Mouse (Mus musculus): ENCODE measurements around the gene Ncf2. TPM values are rescaled to one million over a fixed set of nuclear protein-coding genes. Genes with fewer than 3 reads are reported as not detected.
A peak's percentile ranks its signal among the peaks of the same experiment; 100 is the strongest.
"Not testable (repeated sequence)": the region's sequence is repeated elsewhere in the genome, so short reads cannot be mapped to it uniquely, and the experiment has no call there.

Gene Ncf2
- total RNA-seq (2022) = 10 to 100 TPM in 2 of 4 experiments, 1 to 10 TPM in 2; 2.0 to 20.9 (median 11.6) TPM

DNA sequence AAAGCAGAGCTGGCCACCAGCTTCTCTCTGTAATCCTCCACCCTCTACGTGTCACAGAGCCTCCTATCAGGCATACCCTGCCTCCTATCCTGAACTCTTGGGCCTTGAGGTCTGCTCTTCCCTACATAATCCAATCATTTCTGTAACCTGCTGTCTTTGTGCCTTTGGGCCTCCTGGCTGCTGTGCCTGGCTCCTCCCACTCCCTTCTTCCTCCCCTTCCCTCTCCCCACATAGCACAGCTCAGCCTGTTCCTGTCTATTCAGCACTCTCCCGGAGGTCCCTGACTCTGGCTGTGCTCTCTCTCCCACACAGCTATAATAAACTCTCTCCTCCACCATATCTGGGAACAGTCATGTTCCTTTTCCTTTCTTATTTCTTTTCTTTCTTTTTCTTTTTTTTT, at the start of gene Ncf2:
TSS of gene Ncf2 (plus strand) at position 298 of the 400 bp plus-strand sequence.
- no peak for DNase-seq (ENCODE audit: low spot score in 2 of 2)

DNA sequence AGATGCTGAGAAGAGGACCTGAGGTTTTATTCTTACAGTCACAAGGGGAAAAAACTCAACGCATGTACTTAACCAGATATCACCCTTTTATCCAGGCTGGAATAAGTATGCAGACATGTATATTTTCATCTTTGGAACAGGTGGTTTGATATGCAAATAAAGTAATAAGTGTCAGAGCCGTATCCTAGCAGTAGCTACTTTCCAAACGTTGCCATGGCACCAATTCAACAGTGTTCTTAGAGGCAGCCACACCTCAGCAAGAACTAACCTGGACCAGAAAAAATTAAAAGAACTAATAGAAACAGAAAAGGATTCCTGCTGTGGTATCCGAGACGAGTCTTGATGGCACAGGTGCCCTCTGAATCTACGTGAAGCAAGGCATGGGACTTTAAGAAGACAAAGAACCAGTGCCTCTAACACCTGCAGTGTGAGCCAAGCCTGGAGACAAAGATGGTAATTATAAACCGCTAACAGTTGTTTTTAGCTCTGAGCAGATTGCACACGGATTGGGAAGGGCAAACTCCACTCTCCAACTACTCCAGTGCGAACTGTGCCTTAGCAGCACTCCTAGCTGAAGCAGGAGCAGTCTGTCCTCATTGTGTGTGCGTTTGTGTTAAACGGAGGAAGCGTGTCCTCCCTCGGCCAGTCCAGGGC, 49.6 kb upstream of the Ncf2 start, which contains the start of gene Apobec4:
TSS of gene Apobec4 (plus strand) at position 240 of the 654 bp plus-strand sequence.
- DNase-seq (ENCODE audit: low spot score in 2 of 2) = peak; percentile 52 to 61

DNA sequence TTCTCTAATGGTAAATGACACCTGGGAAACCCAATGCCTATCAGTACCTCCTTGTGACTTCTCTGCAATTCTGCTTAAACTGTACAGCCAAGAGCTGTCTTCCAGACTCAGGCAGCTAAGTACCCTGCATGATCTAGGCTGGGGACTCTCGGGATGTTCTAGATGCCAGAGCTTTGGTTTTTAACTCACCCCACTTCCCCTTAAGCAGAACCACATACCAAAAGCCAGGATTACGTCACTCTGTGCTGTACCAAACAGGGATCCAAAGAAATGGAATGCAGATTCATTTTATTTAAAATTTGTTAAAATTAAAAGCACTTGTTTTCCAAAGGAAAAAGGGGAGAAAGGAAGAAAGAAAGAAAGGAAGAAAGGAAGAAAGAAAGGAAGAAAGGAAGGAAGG, 38.2 kb upstream of the Ncf2 start:
- no peak for DNase-seq (ENCODE audit: low spot score in 2 of 2)

DNA sequence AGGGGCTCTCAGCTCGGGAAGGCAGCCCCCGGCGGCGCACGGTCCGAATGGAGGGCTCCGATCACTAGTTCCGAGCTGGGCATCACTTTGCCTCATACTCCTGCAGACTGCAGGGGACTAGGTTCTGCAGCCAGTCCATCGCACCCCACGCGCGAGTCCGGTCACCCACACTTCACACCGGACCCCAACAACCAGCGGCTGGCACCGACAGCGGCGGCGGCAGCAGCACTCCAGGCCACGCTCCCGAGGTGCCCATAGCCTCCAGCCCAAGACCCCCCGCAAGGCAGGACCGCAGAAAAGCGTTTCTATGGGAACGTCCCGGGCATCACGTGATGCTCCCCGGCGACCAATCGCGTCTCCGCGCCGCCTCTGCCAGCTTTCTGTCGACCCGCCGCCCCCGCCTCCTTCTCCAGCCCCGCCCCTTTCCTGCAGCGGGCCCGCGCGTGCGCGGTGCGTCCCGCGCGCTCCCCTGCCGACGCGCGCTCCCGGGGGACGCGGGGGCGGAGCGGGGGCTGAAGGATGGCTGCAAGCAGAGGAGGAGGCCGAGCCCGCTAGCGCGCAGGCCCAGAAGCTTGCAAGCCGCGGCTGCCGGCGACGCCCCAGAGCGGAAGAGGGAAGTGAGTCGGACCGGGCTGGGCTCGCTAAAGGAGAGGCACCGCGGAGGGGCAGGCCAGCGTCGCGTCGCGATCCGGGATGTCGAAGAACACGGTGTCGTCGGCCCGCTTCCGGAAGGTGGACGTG, 33.8 kb upstream of the Ncf2 start, which contains the start of the genes Rgl1 and Arpc5:
TSS of gene Rgl1 (minus strand) at position 320 of the 741 bp plus-strand sequence.
TSS of gene Arpc5 (plus strand) at position 511 of the 741 bp plus-strand sequence.
- DNase-seq (ENCODE audit: low spot score in 2 of 2) = peak; percentile 94 to 95

DNA sequence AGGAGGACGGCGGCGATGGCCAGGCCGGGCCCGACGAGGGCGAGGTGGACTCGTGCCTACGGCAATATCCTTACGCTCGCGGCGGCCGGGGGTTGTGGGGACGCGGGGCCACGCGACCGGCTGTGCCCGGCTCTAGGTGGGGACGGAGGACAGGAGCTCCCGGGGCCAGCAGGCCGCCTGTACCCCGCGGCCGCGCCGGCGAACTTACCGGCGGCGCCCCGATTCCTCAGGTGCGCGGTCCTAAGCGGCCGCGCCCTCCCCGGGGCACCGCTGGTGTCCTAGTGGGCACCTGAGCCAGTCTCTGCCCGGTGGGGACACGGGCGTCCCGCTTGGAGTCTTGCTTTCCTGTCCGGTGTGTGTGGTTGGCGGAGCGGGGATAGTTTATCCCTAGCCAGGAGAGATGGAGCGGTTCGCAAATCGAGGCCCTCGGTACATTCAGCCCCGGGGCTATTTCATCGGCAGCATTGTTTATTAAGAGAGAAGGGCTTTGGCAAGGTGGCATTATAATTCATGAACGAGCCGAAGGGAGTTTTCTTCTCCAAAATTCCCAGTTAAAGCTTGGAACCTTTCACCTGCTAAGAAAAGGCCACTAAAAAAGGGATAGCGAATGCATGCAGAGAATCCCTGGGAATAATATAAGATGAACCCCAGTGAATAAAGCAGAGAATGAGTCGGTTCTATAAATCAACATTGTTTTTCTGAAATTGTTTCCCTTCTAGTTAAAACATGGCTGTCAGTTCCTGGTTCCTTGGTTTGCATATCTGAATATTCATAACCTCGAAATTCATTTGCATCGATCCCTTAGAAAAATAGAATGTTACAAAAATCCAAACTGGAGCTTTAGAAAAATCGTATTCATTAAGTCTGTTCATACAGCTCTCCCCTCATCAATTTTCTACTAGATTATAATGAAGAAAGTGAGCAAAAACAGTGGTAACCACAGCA, 32.9 kb upstream of the Ncf2 start:
- no peak for DNase-seq (ENCODE audit: low spot score in 2 of 2)

DNA sequence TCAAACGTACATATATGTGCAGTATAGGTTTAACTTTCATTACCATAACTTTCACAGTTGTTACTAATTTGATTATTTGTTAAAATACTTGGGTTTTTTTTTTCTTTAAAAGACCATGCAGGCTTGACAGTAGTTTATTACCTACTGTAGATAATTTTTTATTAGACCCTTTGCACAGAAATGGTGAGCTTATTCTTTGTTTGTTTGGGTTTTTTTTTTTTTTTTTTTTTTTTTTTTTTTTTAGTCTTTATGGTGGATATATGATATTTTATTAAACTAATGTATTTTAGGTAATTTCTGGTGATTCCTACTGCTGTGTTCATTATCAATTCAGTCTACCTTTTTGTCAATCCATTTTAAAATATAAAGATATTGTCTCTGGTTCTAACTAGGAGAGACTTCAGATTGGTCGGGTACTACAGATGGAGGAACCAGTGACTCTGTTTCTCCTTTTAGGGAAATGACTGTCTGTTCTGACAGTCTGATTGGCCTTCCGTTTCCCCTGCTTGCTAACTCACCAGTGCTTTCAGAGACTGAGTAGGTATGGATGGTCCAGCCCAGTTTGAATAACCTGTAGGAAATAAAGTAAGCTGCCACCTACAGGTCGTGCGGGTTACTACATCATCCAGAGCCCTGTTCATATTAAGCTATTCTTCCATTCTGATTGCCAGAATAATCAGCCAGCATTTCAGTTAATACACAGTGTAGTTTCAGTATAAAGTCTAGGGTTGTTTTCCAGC, 32.1 kb upstream of the Ncf2 start:
- DNase-seq (ENCODE audit: low spot score in 2 of 2) = peak; percentile 85 to 91

DNA sequence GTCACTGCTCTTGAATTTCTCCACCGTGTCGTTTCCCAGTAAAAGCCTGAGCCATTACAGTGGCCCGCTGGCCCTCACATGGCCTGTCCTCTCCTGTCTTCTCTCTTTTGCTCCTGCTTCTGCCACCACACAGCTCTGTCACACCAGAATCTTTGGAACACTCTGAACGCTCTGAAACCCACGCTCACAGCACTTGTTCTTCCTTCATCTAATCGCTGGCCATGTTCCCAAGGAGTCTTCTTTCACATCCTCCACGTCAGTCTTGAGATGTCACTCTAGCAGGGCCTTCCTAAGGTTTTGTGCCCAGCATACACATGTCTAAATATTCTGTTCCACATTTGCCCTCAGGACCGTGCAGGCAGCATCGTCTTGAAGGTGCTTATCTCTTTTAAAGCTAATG, 29.0 kb upstream of the Ncf2 start:
- DNase-seq (ENCODE audit: low spot score in 2 of 2) = peak in 1 of 2 experiments; percentile 49

DNA sequence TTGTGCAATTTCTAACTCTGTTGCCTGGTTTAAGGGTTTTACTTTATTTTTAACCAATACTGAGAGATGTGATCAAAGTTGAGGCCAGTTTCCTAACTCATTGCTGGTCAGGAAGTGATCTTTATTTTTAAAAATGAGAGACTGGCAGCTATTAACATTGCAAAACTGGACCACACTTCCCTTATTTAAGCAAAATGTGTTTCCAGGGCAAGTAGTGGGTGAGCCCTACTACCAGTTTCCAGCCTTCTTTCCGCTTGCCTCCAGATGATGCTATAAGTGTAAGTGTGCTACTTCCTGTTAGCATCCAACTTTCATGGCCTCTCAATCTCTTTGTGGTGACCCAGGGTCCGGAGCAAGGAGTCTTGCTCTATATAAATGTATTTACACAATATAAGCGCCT, 25.4 kb upstream of the Ncf2 start:
- DNase-seq (ENCODE audit: low spot score in 2 of 2) = not testable (repeated sequence)

DNA sequence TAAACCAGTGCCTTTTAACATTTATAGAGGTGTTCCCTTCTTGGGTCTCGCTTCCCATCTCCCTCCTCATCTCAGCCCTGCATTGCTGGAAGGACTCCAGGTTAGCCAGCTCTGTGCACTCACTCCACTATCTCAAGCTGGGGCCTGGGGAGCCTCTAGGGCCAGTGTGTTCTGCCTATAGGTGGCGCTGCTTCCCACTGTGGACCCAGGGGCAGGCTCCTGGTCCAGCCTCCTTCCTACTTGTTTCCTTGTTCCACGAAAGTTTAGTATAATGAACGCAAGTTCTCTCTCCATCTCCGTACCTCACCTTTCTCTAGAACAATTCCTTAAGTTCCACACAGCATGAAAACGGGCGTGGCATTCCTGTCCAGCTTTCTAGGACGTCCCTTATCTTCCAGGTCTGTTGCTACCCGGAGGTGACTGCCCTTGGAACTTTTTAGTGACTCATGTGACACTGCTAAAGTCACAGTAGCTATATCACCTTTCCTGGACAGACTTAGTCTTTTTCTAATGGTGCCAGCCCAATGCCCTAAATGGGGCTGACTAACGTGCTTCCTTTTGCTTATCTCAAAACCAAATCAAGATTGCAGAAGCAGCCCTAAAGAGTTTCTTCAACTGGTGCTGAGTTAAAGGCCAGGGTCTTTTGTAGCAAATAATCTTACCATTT, 20.8 kb upstream of the Ncf2 start:
- peak; percentile 44 to 78 for DNase-seq (ENCODE audit: low spot score in 2 of 2)

DNA sequence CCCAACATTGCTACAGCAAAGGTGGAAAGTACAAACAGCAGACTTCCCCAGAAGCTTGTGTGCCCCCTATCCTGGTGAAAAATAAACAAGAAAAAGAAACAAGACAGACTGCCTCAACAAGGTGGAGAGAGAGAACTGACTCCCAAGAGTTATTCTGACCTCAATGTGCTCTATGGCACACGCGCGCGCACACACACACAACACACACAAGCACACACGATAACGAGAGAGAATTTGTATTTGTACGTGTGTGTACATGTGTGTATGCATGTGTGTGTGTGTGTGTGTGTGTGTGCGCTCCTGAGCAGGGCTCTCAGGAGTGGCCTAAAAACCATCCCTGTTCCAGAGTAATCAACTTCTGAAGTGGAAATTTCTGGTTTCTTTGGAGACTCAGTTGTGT, 15.4 kb upstream of the Ncf2 start:
- no peak for DNase-seq (ENCODE audit: low spot score in 2 of 2)

DNA sequence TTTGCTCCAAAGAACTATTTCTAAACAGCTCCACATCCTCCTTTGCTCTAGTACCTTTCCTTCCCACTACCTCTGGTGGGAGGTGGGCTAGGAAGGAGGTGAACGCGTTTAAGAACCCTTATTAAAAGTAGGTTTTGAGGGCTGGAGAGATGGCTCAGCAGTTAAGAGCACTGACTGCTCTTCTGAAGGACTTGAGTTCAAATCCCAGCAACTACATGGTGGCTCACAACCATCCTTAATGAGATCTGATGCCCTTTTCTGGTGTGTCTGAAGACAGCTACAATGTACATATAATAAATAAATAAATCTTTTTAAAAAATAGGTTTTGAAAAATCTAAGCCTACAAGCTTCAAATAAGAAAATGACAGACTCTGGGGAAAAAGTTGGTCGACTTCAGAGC, 14.5 kb upstream of the Ncf2 start:
- not testable (repeated sequence) for DNase-seq (ENCODE audit: low spot score in 2 of 2)

DNA sequence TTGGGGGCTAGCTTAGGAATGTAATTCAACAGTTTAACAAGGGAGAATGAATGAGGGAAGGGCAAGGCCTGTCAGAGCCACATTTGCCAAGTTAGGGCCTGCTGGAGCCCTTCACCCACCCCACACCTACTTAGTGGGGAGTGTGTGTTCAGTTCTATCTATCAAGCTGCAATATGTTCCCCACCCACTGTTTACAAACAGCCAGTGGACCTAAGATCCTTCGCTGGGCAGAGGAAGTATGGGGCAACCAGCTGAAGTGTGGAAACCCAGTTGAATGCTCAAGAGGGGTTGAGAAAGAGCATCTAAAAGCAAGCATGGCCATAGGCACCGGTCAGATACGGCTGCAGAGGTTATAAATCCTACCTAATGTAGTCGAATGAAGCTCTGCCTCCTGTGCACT, 13.0 kb upstream of the Ncf2 start:
- no peak for DNase-seq (ENCODE audit: low spot score in 2 of 2)

DNA sequence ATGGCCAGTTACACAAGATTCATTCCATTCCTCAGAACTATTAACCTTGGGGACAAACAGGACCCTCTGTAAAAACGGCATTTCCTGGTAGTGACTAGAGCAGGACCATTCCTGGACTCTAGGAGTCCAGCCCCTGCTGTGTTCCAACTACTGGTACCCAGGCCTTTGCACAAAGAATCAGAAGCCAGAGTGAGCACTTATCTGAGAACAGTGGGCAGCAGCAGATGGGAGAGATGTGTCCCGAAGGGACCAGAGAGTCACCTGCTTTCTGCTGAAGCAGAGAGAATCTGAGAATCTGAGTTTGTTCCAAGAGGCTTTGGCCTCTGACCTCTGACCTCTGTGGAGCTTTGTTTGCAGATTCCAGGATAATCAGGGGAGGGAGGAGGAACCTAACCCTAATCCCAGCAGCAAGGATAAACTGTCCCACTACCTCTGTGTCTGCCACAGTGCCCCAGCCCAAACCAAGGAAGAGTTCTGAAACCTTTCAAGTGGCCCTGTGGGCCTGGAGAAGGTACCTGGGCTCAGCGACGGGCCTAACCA, 11.8 kb upstream of the Ncf2 start:
- no peak for DNase-seq (ENCODE audit: low spot score in 2 of 2)

DNA sequence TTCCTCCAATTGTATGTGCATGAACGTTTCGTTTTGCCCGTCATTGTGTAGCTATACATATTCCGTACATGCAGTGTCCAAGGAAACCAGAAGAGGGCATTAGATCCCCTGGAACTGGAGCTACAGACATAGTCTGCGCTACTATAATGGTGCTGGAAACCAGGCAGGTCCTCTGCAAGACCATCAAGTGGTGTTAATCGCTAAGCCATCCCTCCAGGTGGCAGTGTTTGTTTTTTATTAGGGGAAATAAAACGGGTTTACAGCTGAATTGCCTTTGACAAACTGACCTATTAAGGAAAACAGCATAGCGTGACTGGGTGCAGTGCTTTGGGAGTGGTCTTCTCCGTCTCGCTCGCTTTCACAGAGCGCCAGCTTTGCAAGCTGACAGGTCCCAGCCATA, 9.7 kb upstream of the Ncf2 start:
- no peak for DNase-seq (ENCODE audit: low spot score in 2 of 2)

DNA sequence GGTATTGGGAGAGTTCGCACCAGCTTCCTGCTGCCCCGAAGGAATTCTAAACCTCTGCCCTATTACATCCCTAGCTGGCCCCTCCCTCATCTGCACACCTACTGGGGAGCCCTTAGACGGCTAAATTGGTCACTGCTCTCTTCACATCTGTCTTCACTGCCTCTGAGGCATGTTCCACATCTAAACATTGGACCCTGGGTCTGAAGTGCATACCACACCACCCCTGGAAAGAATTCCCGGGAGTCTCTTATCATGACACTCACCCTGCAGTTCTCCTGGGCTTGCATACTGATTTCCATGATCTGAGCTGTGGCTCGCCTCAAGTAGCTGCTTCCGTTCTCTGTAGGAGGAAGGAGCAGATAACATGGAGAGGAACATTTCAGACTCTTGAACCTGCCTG, 9.2 kb upstream of the Ncf2 start:
- DNase-seq (ENCODE audit: low spot score in 2 of 2) = no peak

DNA sequence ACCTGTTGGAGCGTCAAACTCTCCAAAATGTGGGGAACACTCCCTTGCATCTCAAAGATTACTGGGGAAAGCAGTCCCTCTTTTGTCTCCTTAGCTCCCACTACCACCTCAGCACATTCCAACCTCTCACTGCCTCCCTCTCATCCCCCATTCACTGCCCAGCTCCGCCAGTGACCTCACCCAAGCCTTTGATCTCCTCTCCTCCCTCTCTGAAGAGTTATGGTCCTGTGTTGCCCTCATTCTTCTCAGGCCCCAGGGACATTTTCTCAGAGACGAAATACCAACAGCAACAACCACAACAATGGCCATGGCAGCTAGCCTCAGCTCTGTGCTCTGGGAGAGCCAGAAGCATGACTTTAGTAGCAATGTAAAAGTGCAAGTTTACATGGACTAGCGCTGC, 8.7 kb upstream of the Ncf2 start:
- DNase-seq (ENCODE audit: low spot score in 2 of 2) = no peak

DNA sequence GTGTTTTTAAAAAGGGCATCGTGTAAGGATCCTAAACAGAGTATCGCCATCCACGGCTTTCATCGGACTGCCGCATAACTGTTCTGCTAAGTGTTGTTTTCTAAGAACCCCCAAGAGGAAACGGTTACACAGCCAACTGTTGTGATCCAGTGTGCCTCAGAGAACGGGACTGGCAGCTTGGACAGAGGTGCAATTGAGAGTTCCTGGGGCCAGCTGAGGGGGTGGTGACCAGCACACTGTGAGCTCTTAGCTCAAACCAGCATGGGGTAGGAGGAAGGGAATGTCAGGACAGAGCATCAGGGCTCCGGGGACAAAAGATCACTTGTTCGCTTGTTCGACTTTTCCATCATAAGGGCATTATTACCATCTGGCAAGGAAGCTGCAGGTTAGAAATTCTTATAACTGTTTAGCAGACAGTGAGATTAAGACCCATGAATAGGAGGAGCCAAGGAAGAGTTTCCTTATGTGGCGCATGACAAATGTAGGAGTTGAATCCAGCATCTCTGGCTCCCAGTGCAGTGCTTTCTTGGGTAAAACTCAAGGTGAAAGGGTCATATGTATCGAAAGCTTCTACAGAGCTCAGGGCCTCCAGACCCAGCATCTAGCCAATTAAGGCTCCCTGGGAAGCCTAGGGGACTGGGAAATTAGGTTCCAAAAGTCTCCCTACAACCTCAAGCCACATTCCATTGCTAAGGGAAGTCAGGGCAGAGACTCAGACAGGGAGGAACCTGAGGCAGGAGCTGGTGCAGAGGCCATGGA, 7.1 kb upstream of the Ncf2 start:
- DNase-seq (ENCODE audit: low spot score in 2 of 2) = peak; percentile 51 to 63

DNA sequence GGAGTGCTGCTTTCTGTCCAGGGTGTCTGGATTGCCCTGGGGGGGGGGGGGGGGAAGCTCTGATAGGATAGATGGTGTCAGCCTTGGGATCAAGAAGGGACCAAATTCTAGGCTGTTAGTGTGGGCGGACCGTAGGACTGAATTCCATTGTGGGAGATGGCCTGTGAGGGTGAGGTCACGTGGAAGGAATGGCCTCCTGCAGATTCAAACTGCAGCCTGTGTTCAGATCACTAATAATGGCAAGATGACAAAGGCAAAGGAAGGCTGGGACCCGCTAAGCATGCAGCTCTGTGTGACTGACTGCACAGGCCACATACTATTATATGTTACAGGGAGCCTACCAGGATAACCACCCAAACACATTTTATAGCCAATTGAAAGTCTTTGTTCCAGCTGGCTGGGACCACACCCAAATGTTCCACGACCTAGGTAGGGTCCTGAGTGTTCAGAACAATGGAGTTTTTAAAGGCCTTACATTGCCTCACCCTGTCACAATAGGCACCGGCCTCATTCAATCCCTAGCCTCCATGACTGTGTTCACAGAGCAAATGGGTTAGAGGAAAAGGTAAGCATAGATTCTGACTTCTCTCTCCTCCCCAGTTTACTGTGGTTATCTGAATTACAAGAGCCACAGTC, 6.4 kb upstream of the Ncf2 start:
- DNase-seq (ENCODE audit: low spot score in 2 of 2) = no peak
